Mouse (Mus musculus) urinary bladder, postnatal 25 days (tissue): Measurements from ENCODE around the gene Tprg.

Experiments used
- DNase-seq: peaks from one replicate; pipeline ENCODE4 v3.0.0; 2022; ENCODE audit warnings: low spot score

Tprg gene

GRCm38 (mm10) chr16:25425376-25425775, 138.8 kb downstream of the Tprg start:
- DNase-seq = no peak

- peak; percentile 56 for DNase-seq
Observed at GRCm38 (mm10) chr16:25426261-25426660, 139.6 kb downstream of the Tprg start.

GRCm38 (mm10) chr16:25440039-25440438, 153.4 kb downstream of the Tprg start:
- no peak for DNase-seq

- DNase-seq = no peak
Observed at GRCm38 (mm10) chr16:25445580-25445979, 159.0 kb downstream of the Tprg start.

- DNase-seq = no peak
Observed at GRCm38 (mm10) chr16:25451511-25451910, 164.9 kb downstream of the Tprg start.

GRCm38 (mm10) chr16:25464732-25465131, 178.1 kb downstream of the Tprg start:
- DNase-seq = no peak

- no peak for DNase-seq
Observed at GRCm38 (mm10) chr16:25465435-25466139, 179.0 kb downstream of the Tprg start.

GRCm38 (mm10) chr16:25468040-25468439, 181.4 kb downstream of the Tprg start:
- DNase-seq = no peak

- DNase-seq = no peak
Observed at GRCm38 (mm10) chr16:25468662-25469061, 182.0 kb downstream of the Tprg start.
